Mouse (Mus musculus): ENCODE measurements around the gene Erbb3. TPM values are rescaled to one million over a fixed set of nuclear protein-coding genes. Genes with fewer than 3 reads are reported as not detected.

Erbb3 gene
- polyA plus RNA-seq, 1 experiment from 2014 or later, result 18.6 TPM

DNA sequence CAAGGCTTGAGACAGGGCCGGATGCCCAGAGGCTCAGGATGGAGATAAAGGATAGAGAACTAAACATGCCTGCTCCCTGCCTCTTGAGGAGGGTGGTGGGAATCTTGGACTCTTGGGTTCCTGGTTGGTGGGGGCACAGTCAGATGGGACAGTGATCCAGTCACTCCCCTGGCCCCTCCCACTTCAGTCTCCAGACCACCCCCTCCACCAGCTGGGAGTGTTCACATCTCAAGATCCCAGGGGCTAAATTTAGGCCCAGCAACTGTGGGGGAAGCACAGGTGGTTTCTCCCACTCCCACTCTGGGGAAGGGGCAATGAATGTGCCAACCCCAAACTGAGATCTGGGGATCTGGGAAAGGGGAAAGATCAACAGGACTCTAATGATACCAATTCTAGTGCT lies 1.3 kb downstream of the Erbb3 start:
- TF ChIP-seq CTCF (IDR thresholded peaks at IDR 0.05; ENCODE audit: low read depth) (no peak), EP300 (optimal IDR thresholded peaks at IDR 0.05) (no peak)
- Histone ChIP-seq H3K4me2 (replicated peaks; ENCODE audit: low read depth) (peak overlapping the region; percentile 98), H3K9ac (ENCODE audit: low read length) (peak overlapping the region; percentile 80), H3K27me3 (ENCODE audit: control insufficient read depth, insufficient read depth, low read length) (no peaks in the 10 kb centered on the region), H3K9me3 (ENCODE audit: control insufficient read depth, low read length) (no peaks in the 10 kb centered on the region), H3K27ac (replicated peaks) (peak overlapping the region; percentile 98), H3K4me3 (ENCODE audit: low read depth, low read length) (peak overlapping the region; percentile 70), H3K36me3 (ENCODE audit: control insufficient read depth, insufficient read depth, low read length) (peaks cover 2% of the 10 kb centered on the region; the same call in 1 of the 2 replicates), H3K4me1 (replicated peaks; ENCODE audit: control insufficient read depth, insufficient read depth) (0 out of 2 replicates have a peak, but pooled peaks cover 7% of the 10 kb centered on the region)
- 38% methylated on average over 1 of the region's 1 CpGs for WGBS
- no peak for DNase-seq (ENCODE audit: low spot score)
- peak; percentile 0; the same call in 1 of the 2 replicates for ATAC-seq (ENCODE audit: low FRiP score, low TSS enrichment)

- peak overlapping the region; percentile 70 for H3K4me3 ChIP-seq (ENCODE audit: low read depth, low read length)
These were observed 1.8 kb downstream of the Erbb3 start for GRCm38 (mm10) chr10:128587697-128588096.

DNA sequence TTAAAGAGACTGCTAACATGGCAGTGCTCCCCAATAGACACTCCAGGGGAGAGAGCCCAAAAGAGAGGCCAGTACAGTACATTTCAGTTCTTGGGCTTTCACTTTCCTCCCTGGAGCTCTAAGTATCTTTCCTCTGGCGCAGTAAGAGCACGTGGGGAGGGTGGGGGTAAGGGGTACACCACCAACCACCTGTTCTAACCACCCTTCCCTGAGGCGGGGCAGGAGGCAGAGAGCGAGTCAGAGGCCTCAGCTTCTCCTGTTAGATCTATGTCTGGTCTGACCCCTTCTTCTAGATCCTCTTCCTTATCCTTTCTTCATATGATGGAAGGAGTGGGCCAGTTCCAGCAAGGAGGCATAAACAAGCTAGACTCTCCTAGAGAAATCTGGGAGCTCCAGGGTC lies 2.3 kb downstream of the Erbb3 start:
- peak overlapping the region; percentile 98 for H3K4me2 ChIP-seq (replicated peaks; ENCODE audit: low read depth)
- no peaks in the 10 kb centered on the region for H3K9me3 ChIP-seq (ENCODE audit: control insufficient read depth, low read length)
- H3K4me3 ChIP-seq (ENCODE audit: low read depth, low read length), result peak overlapping the region; percentile 70; the same call in 1 of the 2 replicates
- H3K27ac ChIP-seq (replicated peaks), result peak overlapping the region; percentile 98
- H3K27me3 ChIP-seq (ENCODE audit: control insufficient read depth, insufficient read depth, low read length), result no peaks in the 10 kb centered on the region
- ATAC-seq (ENCODE audit: low FRiP score, low TSS enrichment), result no peak
- no peak for TF ChIP-seq EP300 (optimal IDR thresholded peaks at IDR 0.05)
- no peak for TF ChIP-seq CTCF (IDR thresholded peaks at IDR 0.05; ENCODE audit: low read depth)
- 36% methylated on average over 4 of the region's 4 CpGs for WGBS
- peak overlapping the region; percentile 24 for H3K9ac ChIP-seq (ENCODE audit: low read length)
- DNase-seq (ENCODE audit: low spot score), result no peak
- peaks cover 2% of the 10 kb centered on the region; the same call in 1 of the 2 replicates for H3K36me3 ChIP-seq (ENCODE audit: control insufficient read depth, insufficient read depth, low read length)
- 0 out of 2 replicates have a peak, but pooled peaks cover 7% of the 10 kb centered on the region for H3K4me1 ChIP-seq (replicated peaks; ENCODE audit: control insufficient read depth, insufficient read depth)

More at GRCm38 (mm10) chr10:128587697-128588096, 1.8 kb downstream of the Erbb3 start:
- Histone ChIP-seq H3K27ac (replicated peaks) (peak overlapping the region; percentile 98), H3K36me3 (ENCODE audit: control insufficient read depth, insufficient read depth, low read length) (peaks cover 2% of the 10 kb centered on the region; the same call in 1 of the 2 replicates), H3K4me2 (replicated peaks; ENCODE audit: low read depth) (peak overlapping the region; percentile 98), H3K27me3 (ENCODE audit: control insufficient read depth, insufficient read depth, low read length) (no peaks in the 10 kb centered on the region), H3K9ac (ENCODE audit: low read length) (peak overlapping the region; percentile 80), H3K9me3 (ENCODE audit: control insufficient read depth, low read length) (no peaks in the 10 kb centered on the region), H3K4me1 (replicated peaks; ENCODE audit: control insufficient read depth, insufficient read depth) (0 out of 2 replicates have a peak, but pooled peaks cover 7% of the 10 kb centered on the region)
- ATAC-seq (ENCODE audit: low FRiP score, low TSS enrichment), result peak; percentile 55
- peak; percentile 82 for DNase-seq (ENCODE audit: low spot score)
- TF ChIP-seq EP300 (optimal IDR thresholded peaks at IDR 0.05) (no peak), CTCF (IDR thresholded peaks at IDR 0.05; ENCODE audit: low read depth) (no peak)
- WGBS, result 42% methylated on average over 8 of the region's 8 CpGs

GRCm38 (mm10) chr10:128586546-128586945 lies 2.9 kb downstream of the Erbb3 start:
- Histone ChIP-seq H3K9ac (ENCODE audit: low read length) (peak overlapping the region; percentile 24), H3K4me1 (replicated peaks; ENCODE audit: control insufficient read depth, insufficient read depth) (0 out of 2 replicates have a peak, but pooled peaks cover 7% of the 10 kb centered on the region), H3K4me2 (replicated peaks; ENCODE audit: low read depth) (peak overlapping the region; percentile 98), H3K4me3 (ENCODE audit: low read depth, low read length) (no peak overlapping the region), H3K27ac (replicated peaks) (peak overlapping the region; percentile 98), H3K27me3 (ENCODE audit: control insufficient read depth, insufficient read depth, low read length) (no peaks in the 10 kb centered on the region), H3K9me3 (ENCODE audit: control insufficient read depth, low read length) (no peaks in the 10 kb centered on the region), H3K36me3 (ENCODE audit: control insufficient read depth, insufficient read depth, low read length) (peaks cover 2% of the 10 kb centered on the region; the same call in 1 of the 2 replicates)
- WGBS, result 14% methylated on average over 1 of the region's 1 CpGs
- TF ChIP-seq CTCF (IDR thresholded peaks at IDR 0.05; ENCODE audit: low read depth) (no peak), EP300 (optimal IDR thresholded peaks at IDR 0.05) (no peak)
- ATAC-seq (ENCODE audit: low FRiP score, low TSS enrichment), result no peak
- no peak for DNase-seq (ENCODE audit: low spot score)

DNA sequence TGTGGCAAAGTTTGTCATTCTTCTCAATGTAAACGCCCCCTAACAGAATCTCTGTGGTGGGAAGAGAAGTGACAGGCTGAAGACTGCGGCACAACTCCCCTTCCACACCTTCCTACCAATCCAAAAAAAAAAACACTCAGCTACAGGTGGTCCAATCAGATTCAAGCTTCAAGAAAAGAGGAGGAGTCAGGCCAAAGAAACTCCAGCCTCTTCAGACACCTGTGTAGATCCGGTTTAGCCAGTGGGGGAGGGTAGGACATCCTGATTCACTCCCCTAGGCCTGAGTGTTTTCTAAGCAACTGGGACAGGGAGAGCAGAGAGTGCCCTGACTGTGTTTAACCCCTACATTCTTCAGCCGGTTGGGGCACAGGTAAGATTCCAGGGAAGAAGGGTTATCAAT lies 5.1 kb downstream of the Erbb3 start:
- H3K4me2 ChIP-seq (replicated peaks; ENCODE audit: low read depth), result peak overlapping the region; percentile 8; the same call in 1 of the 2 replicates
- peak overlapping the region; percentile 82 for H3K27ac ChIP-seq (replicated peaks)
- TF ChIP-seq CTCF (IDR thresholded peaks at IDR 0.05; ENCODE audit: low read depth) (no peak), EP300 (optimal IDR thresholded peaks at IDR 0.05) (peak; percentile 59)
- WGBS, result 8% methylated on average over 4 of the region's 4 CpGs
- peaks cover 2% of the 10 kb centered on the region; the same call in 1 of the 2 replicates for H3K36me3 ChIP-seq (ENCODE audit: control insufficient read depth, insufficient read depth, low read length)
- no peak overlapping the region for H3K4me3 ChIP-seq (ENCODE audit: low read depth, low read length)
- H3K9me3 ChIP-seq (ENCODE audit: control insufficient read depth, low read length), result no peaks in the 10 kb centered on the region
- H3K9ac ChIP-seq (ENCODE audit: low read length), result no peak overlapping the region; the same call in 1 of the 2 replicates
- H3K27me3 ChIP-seq (ENCODE audit: control insufficient read depth, insufficient read depth, low read length), result no peaks in the 10 kb centered on the region
- H3K4me1 ChIP-seq (replicated peaks; ENCODE audit: control insufficient read depth, insufficient read depth), result 0 out of 2 replicates have a peak, but pooled peaks cover 7% of the 10 kb centered on the region
- peak; percentile 68 for ATAC-seq (ENCODE audit: low FRiP score, low TSS enrichment)
- peak; percentile 90 for DNase-seq (ENCODE audit: low spot score)

DNA sequence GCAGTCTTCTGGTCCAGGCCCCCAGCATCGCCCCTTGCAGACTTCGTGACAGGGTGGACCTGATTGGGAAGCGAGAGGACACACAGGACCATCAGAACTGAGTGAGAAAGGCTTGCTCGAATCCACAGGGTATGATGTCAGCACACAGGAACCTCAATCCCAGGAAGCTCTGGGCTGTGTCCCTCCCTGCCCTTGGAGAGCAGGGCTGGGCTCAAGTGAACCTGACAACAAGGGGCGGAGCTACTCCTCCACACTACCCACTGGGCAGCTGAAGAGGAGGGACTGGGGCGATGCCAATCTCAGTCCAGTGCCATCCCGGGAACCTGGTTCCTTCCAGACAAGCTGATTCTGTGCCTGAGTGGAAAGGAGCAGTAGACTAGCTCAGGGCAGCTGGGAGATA lies 5.8 kb downstream of the Erbb3 start:
- H3K9me3 ChIP-seq (ENCODE audit: control insufficient read depth, low read length), result no peaks in the 10 kb centered on the region
- ATAC-seq (ENCODE audit: low FRiP score, low TSS enrichment), result peak; percentile 72
- H3K4me3 ChIP-seq (ENCODE audit: low read depth, low read length), result no peak overlapping the region
- H3K9ac ChIP-seq (ENCODE audit: low read length), result peak overlapping the region; percentile 27; the same call in 1 of the 2 replicates
- H3K4me1 ChIP-seq (replicated peaks; ENCODE audit: control insufficient read depth, insufficient read depth), result 0 out of 2 replicates have a peak, but pooled peaks cover 7% of the 10 kb centered on the region
- WGBS, result 26% methylated on average over 7 of the region's 7 CpGs
- H3K27ac ChIP-seq (replicated peaks), result peak overlapping the region; percentile 82
- no peaks in the 10 kb centered on the region for H3K27me3 ChIP-seq (ENCODE audit: control insufficient read depth, insufficient read depth, low read length)
- H3K4me2 ChIP-seq (replicated peaks; ENCODE audit: low read depth), result peak overlapping the region; percentile 8; the same call in 1 of the 2 replicates
- DNase-seq (ENCODE audit: low spot score), result peak; percentile 80
- H3K36me3 ChIP-seq (ENCODE audit: control insufficient read depth, insufficient read depth, low read length), result peaks cover 2% of the 10 kb centered on the region; the same call in 1 of the 2 replicates
- no peak for TF ChIP-seq CTCF (IDR thresholded peaks at IDR 0.05; ENCODE audit: low read depth)
- TF ChIP-seq EP300 (optimal IDR thresholded peaks at IDR 0.05), result no peak

All from stomach, postnatal 0 days (tissue).